Mouse (Mus musculus) activated CD4-positive, CD25-positive, alpha-beta regulatory T cell, adult 4 months (primary cell): Measurements from ENCODE around the gene Zswim1. TPM values are rescaled to one million over a fixed set of nuclear protein-coding genes. Genes with fewer than 3 reads are reported as not detected.
"Not testable (repeated sequence)": the region's sequence is repeated elsewhere in the genome, so short reads cannot be mapped to it uniquely, and the experiment has no call there.

Experiments
- ATAC-seq: one replicate; pipeline ENCODE4 v1.8.0; 2017
- polyA plus RNA-seq, 2 experiments: library from polyadenylated mRNA; unstranded; fragments of 100-300 nt; shearing (Covaris generic); gene quantifications; one replicate each; pipeline ENCODE4 v1.2.1; 2017

The Zswim1 gene
- polyA plus RNA-seq, 2 experiments from 2014 or later: 18.0 to 19.4 TPM

- no peak for ATAC-seq
These were observed 8.5 kb downstream of the Zswim1 start for GRCm38 (mm10) chr2:164831029-164831428.

GRCm38 (mm10) chr2:164832032-164832747 is 9.7 kb downstream of the Zswim1 start:
- no peak for ATAC-seq

- ATAC-seq: peak; percentile 81
These were observed 10.3 kb downstream of the Zswim1 start, which contains the start of gene Ctsa for GRCm38 (mm10) chr2:164832748-164833301. Gene Ctsa (plus strand): TSS chr2:164832873.

- ATAC-seq: peak; percentile 53
These were observed 11.0 kb downstream of the Zswim1 start, which contains the start of gene Neurl2 for GRCm38 (mm10) chr2:164833314-164833959. Gene Neurl2 (minus strand): TSS chr2:164833456.

GRCm38 (mm10) chr2:164834531-164834930 is 12.0 kb downstream of the Zswim1 start:
- peak; percentile 21 for ATAC-seq

GRCm38 (mm10) chr2:164835164-164835563 is 12.7 kb downstream of the Zswim1 start:
- ATAC-seq: no peak

GRCm38 (mm10) chr2:164845782-164846181 is 23.3 kb downstream of the Zswim1 start:
- no peak for ATAC-seq

- peak; percentile 94 for ATAC-seq
These were observed 27.6 kb downstream of the Zswim1 start for GRCm38 (mm10) chr2:164850061-164850460.

GRCm38 (mm10) chr2:164855572-164855971 is 33.1 kb downstream of the Zswim1 start:
- ATAC-seq: not testable (repeated sequence)

GRCm38 (mm10) chr2:164856309-164857100 is 34.0 kb downstream of the Zswim1 start:
- peak; percentile 17 for ATAC-seq

GRCm38 (mm10) chr2:164857101-164857821 is 34.8 kb downstream of the Zswim1 start, which contains the start of gene Pltp:
Gene Pltp (minus strand): TSS chr2:164857711.
- ATAC-seq: peak; percentile 71

- no peak for ATAC-seq
These were observed 35.5 kb downstream of the Zswim1 start for GRCm38 (mm10) chr2:164857842-164858553.

- no peak for ATAC-seq
These were observed 36.7 kb downstream of the Zswim1 start for GRCm38 (mm10) chr2:164859155-164859554.

GRCm38 (mm10) chr2:164859640-164860432 is 37.4 kb downstream of the Zswim1 start:
- no peak for ATAC-seq

GRCm38 (mm10) chr2:164861094-164861493 is 38.6 kb downstream of the Zswim1 start:
- ATAC-seq: no peak

GRCm38 (mm10) chr2:164862179-164862861 is 39.8 kb downstream of the Zswim1 start:
- no peak for ATAC-seq

GRCm38 (mm10) chr2:164863411-164863810 is 40.9 kb downstream of the Zswim1 start:
- ATAC-seq: not testable (repeated sequence)

GRCm38 (mm10) chr2:164864593-164864992 is 42.1 kb downstream of the Zswim1 start:
- no peak for ATAC-seq

- peak; percentile 58 for ATAC-seq
These were observed 44.5 kb downstream of the Zswim1 start for GRCm38 (mm10) chr2:164866741-164867551.
